Mouse (Mus musculus): ENCODE results near the gene Yars.
A peak's percentile ranks its signal among the peaks of the same experiment; 100 is the strongest.

Gene Yars

GRCm38 (mm10) chr4:129227985-129228381, 38.4 kb downstream of the Yars start:
- no peak for DNase-seq (ENCODE audit: low spot score)

- no peak for DNase-seq (ENCODE audit: low spot score)
These were observed 41.4 kb downstream of the Yars start for GRCm38 (mm10) chr4:129230926-129231325.

DNA sequence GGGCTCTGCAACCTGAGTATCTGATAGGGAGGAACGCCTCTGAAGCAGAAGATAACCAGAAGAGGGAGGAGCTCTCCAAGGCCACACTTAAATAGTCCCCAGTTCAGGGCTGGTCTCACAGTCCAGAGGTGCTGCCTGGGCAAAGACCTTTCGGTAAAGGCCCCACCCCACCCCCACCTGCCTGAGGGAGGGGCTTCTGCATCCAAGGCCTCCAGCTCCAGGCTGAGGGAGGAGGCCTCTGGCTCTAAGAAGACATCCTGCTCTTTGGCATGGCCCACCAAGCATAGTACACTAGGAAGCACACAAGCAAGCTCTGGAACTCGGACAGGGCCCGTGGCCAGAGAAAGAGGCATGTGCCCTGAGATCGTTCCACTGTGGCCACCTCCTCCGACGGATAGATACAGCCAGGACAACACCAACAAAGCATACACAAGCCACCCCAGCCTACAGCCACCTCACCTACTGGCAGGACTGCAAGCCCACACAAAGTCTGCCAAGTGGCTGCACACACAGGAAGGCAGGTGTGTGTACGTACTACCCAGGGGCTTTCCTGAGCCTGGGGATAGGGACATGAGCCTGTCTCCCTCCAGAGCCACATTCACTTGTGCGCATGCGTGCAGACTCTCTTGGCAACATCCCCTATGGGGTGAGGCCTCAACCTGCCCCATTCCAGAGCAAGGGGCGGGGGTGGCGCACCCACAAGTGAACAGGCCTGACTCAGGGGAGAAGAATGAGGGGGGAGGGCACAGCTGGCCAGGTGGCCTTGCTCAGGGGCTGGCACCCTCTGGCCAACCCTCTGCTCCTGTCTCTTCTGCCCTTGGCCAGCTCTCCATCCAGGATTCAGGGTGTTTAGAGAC, 42.3 kb downstream of the Yars start:
- DNase-seq (ENCODE audit: low spot score), result peak; percentile 81

DNA sequence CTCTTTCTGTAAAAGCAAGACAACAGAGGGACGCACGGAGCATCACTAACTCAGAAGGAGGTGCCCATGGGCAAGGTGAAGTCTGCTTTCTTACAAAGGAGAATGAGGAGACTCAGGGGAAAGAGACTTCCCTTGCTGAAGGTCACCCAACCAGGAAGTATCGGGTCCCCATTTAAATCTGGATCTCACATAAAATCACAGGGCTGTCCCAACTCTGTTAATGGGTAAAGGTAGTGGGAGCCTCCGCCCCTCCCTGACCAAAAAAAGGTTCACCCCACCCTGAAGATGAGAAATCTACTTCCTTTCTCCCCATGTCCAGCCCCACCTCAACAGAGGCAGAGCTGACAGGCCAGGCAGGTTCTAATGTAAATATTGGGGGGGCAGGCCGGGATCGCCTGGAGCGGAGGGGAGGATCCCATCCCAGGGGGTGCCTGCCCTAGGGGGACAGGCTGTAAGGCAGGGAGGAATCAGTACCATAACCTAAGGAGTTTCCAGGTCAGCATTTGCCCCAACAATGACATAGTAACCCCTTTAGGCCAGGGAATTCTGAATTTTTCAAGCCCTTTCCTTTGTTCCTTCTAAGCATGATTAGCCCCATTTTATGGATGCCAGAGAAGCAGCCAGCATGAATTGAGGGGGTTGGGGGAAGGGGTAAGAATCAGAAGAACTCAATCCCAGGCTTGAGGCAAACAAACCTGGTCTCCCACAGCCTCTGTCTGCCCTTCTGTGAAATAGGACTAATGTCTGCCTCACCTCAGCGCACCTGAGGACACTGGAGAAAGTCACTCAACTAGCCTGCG, 43.2 kb downstream of the Yars start:
- no peak for DNase-seq (ENCODE audit: low spot score)

- no peak for DNase-seq (ENCODE audit: low spot score)
These were observed 44.9 kb downstream of the Yars start for GRCm38 (mm10) chr4:129234488-129234887.

GRCm38 (mm10) chr4:129235147-129235546, 45.6 kb downstream of the Yars start:
- DNase-seq (ENCODE audit: low spot score), result no peak

DNA sequence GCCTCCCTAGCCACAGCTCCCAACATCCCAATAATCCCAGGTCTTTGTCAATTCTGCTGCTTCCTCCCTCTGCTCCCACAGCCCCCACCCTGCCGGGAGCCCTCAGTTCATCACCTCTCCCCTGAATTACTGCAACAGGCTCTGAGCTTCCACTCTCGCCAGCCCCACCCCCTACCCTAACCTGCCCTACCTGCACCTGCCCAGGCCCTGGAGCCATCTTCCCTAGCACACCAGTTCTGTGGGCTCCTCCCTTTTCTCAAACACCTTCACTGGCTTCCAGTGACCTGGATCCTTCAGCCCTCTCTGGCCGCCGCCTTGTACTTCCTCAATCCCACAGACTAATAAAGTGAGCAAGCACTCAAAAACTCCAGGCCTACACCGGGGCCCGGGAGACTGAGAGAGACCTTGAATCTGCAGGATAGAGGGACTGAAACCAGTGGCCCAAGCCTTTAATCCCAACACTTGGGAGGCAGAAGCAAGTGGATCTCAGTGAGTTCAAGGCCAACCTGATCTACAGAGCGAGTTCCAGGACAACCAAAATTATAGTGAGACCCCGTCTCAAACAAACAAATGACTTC, 46.8 kb downstream of the Yars start:
- DNase-seq (ENCODE audit: low spot score), result no peak

DNA sequence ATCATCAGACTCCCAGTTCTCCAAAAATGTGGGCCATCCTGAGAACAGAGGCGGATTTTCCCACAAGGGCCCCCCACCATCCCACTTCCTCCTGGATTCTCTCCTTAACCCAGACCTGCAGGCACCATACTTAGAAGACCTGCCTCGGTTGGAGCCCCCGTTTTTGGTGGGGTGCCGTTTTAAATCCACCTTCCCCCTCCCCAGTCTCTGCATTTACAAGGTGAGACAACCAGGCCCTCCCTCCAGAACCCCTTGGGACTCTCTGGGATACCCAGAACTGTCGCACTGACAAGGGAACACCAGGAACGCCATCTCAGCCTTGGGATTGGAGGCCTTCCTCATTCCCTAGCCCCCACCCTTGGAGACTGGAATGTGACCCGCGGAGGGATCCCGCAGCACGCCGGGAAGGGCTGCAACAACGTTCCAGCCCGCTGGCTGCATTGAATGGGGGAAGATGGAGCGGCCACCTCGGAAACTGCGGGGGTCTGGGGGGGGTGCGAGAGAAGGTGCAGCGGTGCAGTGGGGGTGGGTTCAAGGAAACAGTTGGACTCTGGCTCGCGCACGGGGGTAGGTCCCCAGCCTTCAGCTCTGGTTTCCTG, 48.4 kb downstream of the Yars start:
- no peak for DNase-seq (ENCODE audit: low spot score)

DNA sequence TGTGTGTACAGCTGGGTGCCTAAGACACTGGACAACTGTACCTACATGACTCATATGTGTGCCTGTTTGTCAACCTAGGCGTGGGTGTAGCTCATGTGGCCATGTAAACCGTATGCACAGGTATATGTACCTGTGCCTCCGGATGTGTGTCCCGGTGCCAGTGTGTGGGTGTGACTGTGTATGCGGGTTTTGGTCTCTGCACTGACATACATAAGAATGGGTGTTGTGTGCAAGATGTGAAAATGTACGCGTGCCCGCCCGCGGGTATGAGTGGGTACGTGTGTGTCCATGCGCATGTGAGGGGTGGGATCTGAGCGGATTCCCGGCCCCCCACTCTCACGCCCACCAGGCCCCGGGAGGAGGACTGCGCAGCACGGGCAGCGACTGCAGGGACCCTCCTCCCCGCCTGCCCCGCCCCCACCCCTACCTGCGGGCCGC, 49.0 kb downstream of the Yars start:
- DNase-seq (ENCODE audit: low spot score), result no peak

DNA sequence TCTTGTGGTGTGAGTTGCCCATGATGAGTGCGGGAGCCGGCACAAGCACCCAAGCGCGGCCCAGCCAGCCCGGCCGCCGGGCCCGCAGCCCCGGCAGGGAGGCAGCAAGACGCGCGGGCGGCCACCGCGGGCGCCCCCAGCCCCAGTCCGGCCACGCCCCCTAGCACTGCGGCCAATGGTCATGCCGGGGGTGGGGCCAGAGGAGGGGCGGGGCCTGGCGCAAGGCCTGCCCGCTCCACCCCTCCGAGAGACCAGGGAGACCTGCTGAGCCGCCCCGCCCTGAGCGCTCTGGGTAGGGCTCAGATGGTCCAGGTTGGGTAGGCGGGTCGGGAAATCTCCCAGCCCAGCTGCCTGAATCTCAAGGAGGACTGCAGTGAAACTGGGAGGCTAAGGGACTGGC, 49.5 kb downstream of the Yars start:
- DNase-seq (ENCODE audit: low spot score), result peak; percentile 65

DNA sequence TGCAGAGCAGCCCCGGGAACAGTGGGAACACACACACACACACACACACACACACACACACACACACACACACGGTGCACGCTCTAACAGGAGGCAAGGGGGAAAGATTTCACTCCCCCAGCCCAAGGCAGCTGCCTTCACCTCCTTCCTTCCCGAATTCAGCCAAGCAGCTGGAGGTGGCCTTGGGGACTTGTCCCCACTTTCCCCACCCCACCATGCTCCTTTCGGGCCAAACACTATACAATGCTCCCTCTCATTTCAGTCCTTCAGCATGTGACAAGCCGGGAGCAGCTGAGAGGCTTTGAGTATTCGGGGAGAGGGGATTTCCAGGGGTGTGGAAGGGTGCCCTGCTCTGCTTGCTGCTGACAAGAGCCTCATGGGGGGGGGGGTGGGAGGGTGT, 52.3 kb downstream of the Yars start:
- DNase-seq (ENCODE audit: low spot score), result no peak

DNA sequence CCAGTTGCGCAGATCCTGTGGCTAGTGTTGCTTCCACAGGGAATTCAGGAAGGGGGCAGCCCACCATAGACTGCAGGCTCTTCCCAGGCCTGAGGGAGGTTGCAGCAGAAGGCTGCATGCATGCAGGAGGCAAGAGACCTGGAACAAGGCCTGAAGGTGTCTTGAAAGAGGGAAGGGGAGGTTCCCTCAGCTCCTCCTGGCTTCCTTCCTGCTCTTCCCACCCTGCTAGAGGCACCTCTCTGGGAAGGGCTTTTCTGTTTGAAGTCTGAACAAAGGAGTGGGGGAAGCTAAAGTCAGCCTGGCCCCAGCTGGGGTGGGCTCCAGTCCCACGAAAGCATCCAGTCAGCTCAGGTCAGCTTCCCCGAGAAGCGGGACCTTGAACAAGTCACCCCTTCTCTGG, 52.8 kb downstream of the Yars start:
- no peak for DNase-seq (ENCODE audit: low spot score)

GRCm38 (mm10) chr4:129242761-129243160, 53.2 kb downstream of the Yars start:
- DNase-seq (ENCODE audit: low spot score), result no peak

DNA sequence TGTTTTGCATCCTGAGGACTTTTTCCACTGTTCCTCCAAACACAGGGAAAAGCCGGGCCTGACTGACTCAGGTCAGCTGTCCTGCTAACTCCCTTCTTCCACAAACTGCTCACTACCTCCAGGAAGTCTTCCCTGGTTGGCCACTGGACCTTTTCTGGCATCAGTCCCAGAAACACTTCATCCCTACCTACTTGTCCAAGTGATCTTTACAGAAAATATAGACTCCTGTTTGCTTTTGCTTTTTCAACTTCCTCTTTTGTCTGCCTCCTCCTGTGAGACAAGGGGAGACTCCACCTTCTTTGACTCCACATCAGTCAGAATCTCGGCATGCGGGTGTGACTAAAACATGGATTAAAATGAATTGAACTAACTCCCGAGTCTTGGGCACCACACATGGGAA, 55.2 kb downstream of the Yars start:
- DNase-seq (ENCODE audit: low spot score), result no peak

- DNase-seq (ENCODE audit: low spot score), result no peak
These were observed 57.1 kb downstream of the Yars start for GRCm38 (mm10) chr4:129246360-129247301.

- DNase-seq (ENCODE audit: low spot score), result no peak
These were observed 58.1 kb downstream of the Yars start for GRCm38 (mm10) chr4:129247381-129248242.

GRCm38 (mm10) chr4:129248243-129248767, 58.7 kb downstream of the Yars start:
- no peak for DNase-seq (ENCODE audit: low spot score)

DNA sequence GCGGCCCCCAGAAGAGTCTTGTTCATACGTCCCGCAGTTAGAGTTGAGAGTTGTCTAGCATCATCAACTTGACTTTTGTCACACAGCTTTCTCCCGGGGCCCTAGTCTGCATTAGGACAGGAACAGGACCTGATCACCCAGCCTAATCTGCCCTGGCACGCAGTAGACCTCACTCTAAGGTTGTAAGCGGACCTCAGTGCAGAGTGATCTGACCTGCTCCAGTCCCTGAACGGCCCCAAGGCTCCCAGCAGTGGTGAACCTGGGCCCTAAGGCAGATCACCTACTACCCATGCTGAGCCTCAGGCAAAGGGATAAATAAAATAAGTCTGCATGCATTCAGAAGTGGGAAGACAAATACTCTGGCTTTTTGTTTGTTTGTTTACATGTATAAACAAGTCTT, 59.7 kb downstream of the Yars start:
- no peak for DNase-seq (ENCODE audit: low spot score)

DNA sequence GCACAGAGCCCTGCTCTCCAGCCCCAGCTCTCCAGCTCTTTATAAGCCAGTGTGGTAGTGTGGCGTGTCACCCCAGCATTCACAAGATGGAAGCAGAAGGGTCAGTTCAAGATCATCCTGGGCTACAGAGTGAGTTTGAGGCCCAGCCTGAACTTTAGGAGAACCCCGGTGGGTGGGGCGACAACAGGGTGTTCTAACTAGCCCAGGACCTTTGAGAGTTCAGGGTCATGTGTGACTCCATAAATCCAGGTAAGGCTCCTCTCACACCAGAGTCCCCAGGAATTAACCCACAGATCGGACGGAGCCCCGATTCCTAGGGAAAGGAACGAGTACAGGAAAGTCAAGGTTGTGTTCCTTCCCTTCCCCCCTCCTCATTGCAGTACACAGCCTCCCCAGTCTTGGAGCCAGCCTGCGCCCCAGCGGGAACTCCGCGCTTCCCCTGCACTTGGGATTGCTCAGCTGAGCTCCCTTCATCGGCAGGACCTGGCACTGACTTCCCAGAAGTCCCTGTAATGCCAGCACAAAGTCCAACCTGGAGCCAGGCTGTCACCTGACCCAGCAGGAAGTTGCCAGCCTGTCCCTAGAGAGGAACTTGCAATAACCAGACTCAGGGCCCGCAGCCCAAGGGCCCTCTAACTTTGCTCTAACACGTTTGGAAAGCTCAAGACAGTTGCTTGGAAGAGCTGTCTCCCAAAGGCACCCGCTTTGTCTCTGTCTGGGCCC, 61.4 kb downstream of the Yars start:
- DNase-seq (ENCODE audit: low spot score), result no peak

All from urinary bladder, postnatal 25 days (tissue).